Mouse (Mus musculus) brain, embryonic 14.5 days (tissue): Measurements from ENCODE around the gene Mroh8.

Experiments
- CTCF ChIP-seq: fragments of 200-500 bp; IDR thresholded peaks from 2 replicates; pipeline ENCODE4 v1.5.1; 2012; ENCODE audit warnings: inconsistent platforms, mild to moderate bottlenecking, moderate library complexity, borderline replicate concordance; ENCODE audit not compliant: insufficient read depth, insufficient read length; ENCODE audit errors: extremely low read depth
- POLR2A ChIP-seq: fragments of 200-500 bp; IDR thresholded peaks from 2 replicates; pipeline ENCODE4 v1.6.1; 2012; ENCODE audit warnings: mild to moderate bottlenecking, inconsistent platforms, borderline replicate concordance; ENCODE audit not compliant: poor library complexity, insufficient read depth, insufficient read length, severe bottlenecking; ENCODE audit errors: extremely low read depth

DNA sequence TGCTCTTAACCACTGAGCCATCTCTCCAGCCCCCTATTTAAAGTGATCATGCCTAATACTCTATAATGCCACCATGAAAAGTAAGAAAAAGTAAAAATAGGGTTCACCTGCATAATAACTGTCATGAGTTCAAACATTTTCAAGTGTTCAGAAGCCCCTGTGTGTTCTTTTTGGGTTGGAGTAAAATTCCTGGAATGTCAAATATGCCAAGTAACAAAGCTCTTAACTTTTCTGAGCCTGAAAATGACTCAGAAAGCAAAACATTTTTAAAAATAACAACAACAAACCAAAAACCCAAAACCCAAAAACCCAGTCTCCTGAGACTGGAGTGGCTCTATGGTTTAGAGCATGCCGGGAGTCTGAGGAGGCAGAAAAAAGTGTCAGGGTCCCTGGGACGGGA, 115.2 kb downstream of the Mroh8 start:
- TF ChIP-seq POLR2A = no peak
- no peak for TF ChIP-seq CTCF
